Mouse (Mus musculus): ENCODE data around the gene Brinp2. TPM values are rescaled to one million over a fixed set of nuclear protein-coding genes. Genes with fewer than 3 reads are reported as not detected.

Gene Brinp2
- total and polyA plus RNA-seq, 3 experiments = 0.03 TPM; not detected in 2

DNA sequence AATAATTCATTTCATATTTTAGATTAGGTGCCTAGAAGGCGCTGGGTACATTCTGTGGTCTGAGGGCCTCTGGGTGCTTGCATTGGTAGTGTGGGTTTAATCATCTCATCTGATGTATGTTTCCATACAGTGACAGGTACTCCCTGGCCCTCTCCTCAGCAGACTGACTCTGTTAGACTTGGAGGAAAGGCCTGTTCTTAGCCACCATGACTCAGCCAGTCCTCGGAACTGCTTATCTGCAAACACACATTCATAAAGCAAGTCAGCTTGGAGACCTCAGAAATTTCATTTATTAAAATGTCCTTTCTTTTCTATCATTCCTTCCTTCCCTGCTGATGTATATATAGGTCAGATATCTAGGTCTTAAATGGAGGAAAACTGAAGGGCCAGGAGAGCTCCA, 116.3 kb downstream of the Brinp2 start:
- no peak overlapping the region for H3K9ac ChIP-seq (ENCODE audit: control insufficient read depth, low read depth, low read length, poor library complexity, severe bottlenecking)
- no peak overlapping the region for H3K27ac ChIP-seq (ENCODE audit: control insufficient read depth, low read depth, low read length)
- H3K36me3 ChIP-seq (ENCODE audit: control insufficient read depth in 1 of 2, insufficient read depth in 2 of 2, low read length in 2 of 2) = peaks cover 0 to 44% of the 10 kb centered on the region in 2 experiments; a peak in 2 of 4 replicates
- no peak overlapping the region; a peak in 1 of 4 replicates for H3K4me3 ChIP-seq (ENCODE audit: control insufficient read depth in 1 of 2, insufficient read depth in 1 of 2, low read depth in 2 of 2, low read length in 2 of 2)
- DNase-seq (ENCODE audit: low read depth, low spot score) = peak; percentile 58
- H3K27me3 ChIP-seq (ENCODE audit: control insufficient read depth in 1 of 2, insufficient read depth in 2 of 2, low read length in 2 of 2) = no peaks in the 10 kb centered on the region
- no peaks in the 10 kb centered on the region for H3K9me3 ChIP-seq (replicated peaks; ENCODE audit: insufficient read depth, low read length)
- peaks cover 19 to 40% of the 10 kb centered on the region in 2 experiments for H3K4me1 ChIP-seq (ENCODE audit: control insufficient read depth in 1 of 2, insufficient read depth in 2 of 2, low read length in 2 of 2)
- TF ChIP-seq GATA1 (IDR thresholded peaks at IDR 0.05; ENCODE audit: low read depth, low read length) (peak; percentile 54), POLR2AphosphoS2 (IDR thresholded peaks at IDR 0.05; ENCODE audit: low read length) (no peak), POLR2A (IDR thresholded peaks at IDR 0.05; ENCODE audit: control insufficient read depth in 1 of 2, insufficient read depth in 1 of 2, low read depth in 1 of 2, low read length in 2 of 2, poor library complexity in 1 of 2) (no peak), CTCF (IDR thresholded peaks at IDR 0.05 in 2 of 3, conservative IDR thresholded peaks at IDR 0.05 in 1 of 3; ENCODE audit: control insufficient read depth in 1 of 3, insufficient read depth in 1 of 3, low read depth in 2 of 3, low read length in 3 of 3, poor library complexity in 1 of 3, severe bottlenecking in 1 of 3) (no peak), TBP (IDR thresholded peaks at IDR 0.05; ENCODE audit: low read depth, low read length) (no peak), HCFC1 (IDR thresholded peaks at IDR 0.05; ENCODE audit: low read depth, low read length) (no peak), SIN3A (IDR thresholded peaks at IDR 0.05; ENCODE audit: low read length) (no peak), EP300 (IDR thresholded peaks at IDR 0.05; ENCODE audit: low read depth in 1 of 2, low read length in 2 of 2) (peak in 1 of 2 experiments; percentile 21; a peak in 1 of 4 replicates), MYB (IDR thresholded peaks at IDR 0.05; ENCODE audit: low read depth, low read length) (no peak)
- H3K79me2 ChIP-seq (ENCODE audit: control insufficient read depth, insufficient read depth, low read length, poor library complexity) = no peaks in the 10 kb centered on the region

DNA sequence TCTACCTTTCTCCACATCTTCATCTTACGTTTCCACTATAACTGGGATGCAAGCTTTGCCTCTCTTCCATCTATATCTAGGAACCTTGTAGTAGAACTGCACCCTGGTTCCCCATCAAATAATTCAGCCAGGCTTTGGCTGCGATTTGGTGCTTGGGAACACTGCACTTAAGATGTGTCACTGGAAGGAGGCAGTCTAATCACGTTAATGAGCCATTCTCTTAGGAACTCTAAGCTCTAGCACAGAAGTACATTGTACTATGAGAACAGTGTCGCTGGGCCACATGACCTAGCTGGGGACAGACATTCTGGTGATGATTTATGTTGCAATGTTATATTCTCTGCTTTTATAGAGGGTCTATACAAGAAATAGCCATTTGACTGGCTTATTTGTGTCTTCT, 117.4 kb downstream of the Brinp2 start:
- H3K27me3 ChIP-seq (ENCODE audit: control insufficient read depth in 1 of 2, insufficient read depth in 2 of 2, low read length in 2 of 2) = no peaks in the 10 kb centered on the region
- H3K9ac ChIP-seq (ENCODE audit: control insufficient read depth, low read depth, low read length, poor library complexity, severe bottlenecking) = no peak overlapping the region
- no peak for DNase-seq (ENCODE audit: low read depth, low spot score)
- peaks cover 0 to 36% of the 10 kb centered on the region in 2 experiments; a peak in 2 of 4 replicates for H3K36me3 ChIP-seq (ENCODE audit: control insufficient read depth in 1 of 2, insufficient read depth in 2 of 2, low read length in 2 of 2)
- no peak for TF ChIP-seq GABPA (IDR thresholded peaks at IDR 0.05; ENCODE audit: low read depth, low read length)
- TF ChIP-seq ELF1 (IDR thresholded peaks at IDR 0.05; ENCODE audit: low read depth, low read length) = no peak
- no peak for TF ChIP-seq ZNF384 (IDR thresholded peaks at IDR 0.05; ENCODE audit: low read depth, low read length)
- TF ChIP-seq POLR2A (IDR thresholded peaks at IDR 0.05; ENCODE audit: control insufficient read depth in 1 of 2, insufficient read depth in 1 of 2, low read depth in 1 of 2, low read length in 2 of 2, poor library complexity in 1 of 2) = no peak
- TF ChIP-seq CHD2 (IDR thresholded peaks at IDR 0.05; ENCODE audit: low read length) = no peak
- TF ChIP-seq RAD21 (IDR thresholded peaks at IDR 0.05; ENCODE audit: low read depth, low read length) = no peak
- TF ChIP-seq TBP (IDR thresholded peaks at IDR 0.05; ENCODE audit: low read depth, low read length) = no peak
- TF ChIP-seq CTCF (IDR thresholded peaks at IDR 0.05 in 2 of 3, conservative IDR thresholded peaks at IDR 0.05 in 1 of 3; ENCODE audit: control insufficient read depth in 1 of 3, insufficient read depth in 1 of 3, low read depth in 2 of 3, low read length in 3 of 3, poor library complexity in 1 of 3, severe bottlenecking in 1 of 3) = no peak
- no peak for TF ChIP-seq EP300 (IDR thresholded peaks at IDR 0.05; ENCODE audit: low read depth in 1 of 2, low read length in 2 of 2)
- no peak for TF ChIP-seq GATA1 (IDR thresholded peaks at IDR 0.05; ENCODE audit: low read depth, low read length)
- TF ChIP-seq HCFC1 (IDR thresholded peaks at IDR 0.05; ENCODE audit: low read depth, low read length) = no peak
- no peak for TF ChIP-seq USF1 (IDR thresholded peaks at IDR 0.05; ENCODE audit: low read depth, low read length)
- no peaks in the 10 kb centered on the region for H3K79me2 ChIP-seq (ENCODE audit: control insufficient read depth, insufficient read depth, low read length, poor library complexity)
- H3K4me1 ChIP-seq (ENCODE audit: control insufficient read depth in 1 of 2, insufficient read depth in 2 of 2, low read length in 2 of 2) = peaks cover 14 to 35% of the 10 kb centered on the region in 2 experiments
- no peak overlapping the region for H3K4me3 ChIP-seq (ENCODE audit: control insufficient read depth in 1 of 2, insufficient read depth in 1 of 2, low read depth in 2 of 2, low read length in 2 of 2)
- H3K9me3 ChIP-seq (replicated peaks; ENCODE audit: insufficient read depth, low read length) = no peaks in the 10 kb centered on the region
- no peak overlapping the region for H3K27ac ChIP-seq (ENCODE audit: control insufficient read depth, low read depth, low read length)
